8 mouse cellular contexts compared by ENCODE assay signal in the genomic region with DNA sequence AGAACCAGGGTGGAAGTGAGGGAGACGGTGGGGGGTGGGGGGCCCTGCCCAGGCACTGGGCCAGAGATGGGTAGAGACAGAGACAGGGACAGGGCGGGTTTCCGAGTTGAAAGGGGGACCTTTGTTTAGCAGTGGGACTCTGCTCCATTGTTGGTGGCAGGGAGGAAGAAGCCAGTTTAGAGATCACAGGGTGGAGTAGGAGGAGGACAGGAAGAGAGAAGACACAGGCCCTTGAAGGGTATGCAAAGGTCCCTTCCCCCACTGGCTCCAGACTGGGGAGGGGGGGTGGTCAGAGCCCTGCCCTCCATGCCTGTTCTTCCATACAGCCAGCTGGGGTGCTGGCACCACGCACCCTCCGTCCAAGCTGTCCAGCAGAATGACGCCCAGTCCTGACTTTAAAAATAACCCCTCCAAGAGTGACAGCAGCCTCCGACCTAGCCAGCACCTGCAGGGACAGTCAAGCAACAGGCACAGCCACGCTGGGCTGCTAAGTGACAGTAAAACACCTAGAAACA. TPM values are rescaled to one million over a fixed set of nuclear protein-coding genes. Genes with fewer than 3 reads are reported as not detected.
DNase-seq lines count a peak whose midpoint lies in the region; ATAC-seq and TF ChIP-seq lines count a peak whose summit lies in the region.

No protein-coding gene starts in this region.

- no peaks in the 10 kb centered on the region for H3K9me3 ChIP-seq in hindbrain, embryonic 10.5 days
- H3K9me3 ChIP-seq in hindbrain, embryonic 11.5 days (ENCODE audit: control insufficient read depth, low read length): no peaks in the 10 kb centered on the region
- no peaks in the 10 kb centered on the region for H3K9me3 ChIP-seq in hindbrain, embryonic 15.5 days
- H3K9me3 ChIP-seq in liver, embryonic 14.5 days (ENCODE audit: control insufficient read depth, low read length): no peaks in the 10 kb centered on the region

- no peak for TF ChIP-seq CTCF in liver, embryonic 14.5 days (IDR thresholded peaks at IDR 0.05; ENCODE audit: low read depth)

- H3K4me1 ChIP-seq in hindbrain, embryonic 10.5 days (replicated peaks): peaks cover 65% of the 10 kb centered on the region
- 0 out of 2 replicates have a peak, but pooled peaks cover 2% of the 10 kb centered on the region for H3K4me1 ChIP-seq in hindbrain, embryonic 11.5 days (replicated peaks; ENCODE audit: control insufficient read depth, insufficient read depth, low read length)
- H3K4me1 ChIP-seq in hindbrain, embryonic 15.5 days (replicated peaks): peaks cover 40% of the 10 kb centered on the region
- H3K4me1 ChIP-seq in liver, embryonic 14.5 days (replicated peaks; ENCODE audit: control insufficient read depth in 2 of 2, insufficient read depth in 2 of 2, low read length in 1 of 2): peaks cover 0 to 18% of the 10 kb centered on the region in 2 experiments; a peak in 2 of 4 replicates

- H3K27ac ChIP-seq in hindbrain, embryonic 10.5 days: peak overlapping the region; percentile 74
- H3K27ac ChIP-seq in hindbrain, embryonic 11.5 days (ENCODE audit: low read depth, low read length): no peak overlapping the region
- 0 out of 2 replicates have a peak overlapping the region, but pooled peaks have one; percentile 19 for H3K27ac ChIP-seq in hindbrain, embryonic 15.5 days (replicated peaks)
- no peak overlapping the region for H3K27ac ChIP-seq in liver, embryonic 14.5 days

- no peak for ATAC-seq in hindbrain, embryonic 11.5 days (ENCODE audit: low FRiP score)
- ATAC-seq in hindbrain, embryonic 15.5 days (ENCODE audit: low FRiP score, low read depth): no peak
- ATAC-seq in liver, embryonic 14.5 days (ENCODE audit: insufficient read depth): peak; percentile 16; the same call in 1 of the 2 replicates

- no peak for TF ChIP-seq EP300 in liver, embryonic 14.5 days (IDR thresholded peaks at IDR 0.05; ENCODE audit: low read depth)

- H3K9ac ChIP-seq in hindbrain, embryonic 11.5 days (ENCODE audit: low read depth, low read length): no peak overlapping the region
- no peak overlapping the region for H3K9ac ChIP-seq in hindbrain, embryonic 15.5 days
- H3K9ac ChIP-seq in liver, embryonic 14.5 days (replicated peaks): no peak overlapping the region

- WGBS in hindbrain, embryonic 10.5 days: 46% methylated on average over 8 of the region's 8 CpGs
- WGBS in hindbrain, embryonic 11.5 days: 47% methylated on average over 8 of the region's 8 CpGs
- 34% methylated on average over 8 of the region's 8 CpGs for WGBS in hindbrain, embryonic 15.5 days
- WGBS in liver, embryonic 14.5 days (ENCODE audit: insufficient replicate concordance): 33% methylated on average over 8 of the region's 8 CpGs

- peaks cover 18% of the 10 kb centered on the region for H3K27me3 ChIP-seq in hindbrain, embryonic 10.5 days (ENCODE audit: insufficient read depth, poor library complexity, severe bottlenecking)
- H3K27me3 ChIP-seq in hindbrain, embryonic 11.5 days (ENCODE audit: control insufficient read depth, insufficient read depth, low read length): peaks cover under 1% of the 10 kb centered on the region
- no peaks in the 10 kb centered on the region for H3K27me3 ChIP-seq in hindbrain, embryonic 15.5 days
- H3K27me3 ChIP-seq in liver, embryonic 14.5 days (ENCODE audit: control insufficient read depth, insufficient read depth, low read length): peaks cover under 1% of the 10 kb centered on the region

- H3K4me3 ChIP-seq in hindbrain, embryonic 10.5 days: no peak overlapping the region
- no peak overlapping the region for H3K4me3 ChIP-seq in hindbrain, embryonic 11.5 days (ENCODE audit: low read depth, low read length)
- H3K4me3 ChIP-seq in hindbrain, embryonic 15.5 days: no peak overlapping the region
- no peak overlapping the region for H3K4me3 ChIP-seq in liver, embryonic 14.5 days (ENCODE audit: insufficient read depth in 1 of 2, low read depth in 2 of 2, low read length in 2 of 2)

- peaks cover 11% of the 10 kb centered on the region for H3K36me3 ChIP-seq in hindbrain, embryonic 10.5 days
- no peaks in the 10 kb centered on the region for H3K36me3 ChIP-seq in hindbrain, embryonic 11.5 days (ENCODE audit: control insufficient read depth, insufficient read depth, low read length)
- peaks cover 9% of the 10 kb centered on the region; the same call in 1 of the 2 replicates for H3K36me3 ChIP-seq in hindbrain, embryonic 15.5 days
- no peaks in the 10 kb centered on the region for H3K36me3 ChIP-seq in liver, embryonic 14.5 days (replicated peaks; ENCODE audit: control insufficient read depth, insufficient read depth, low read depth)

- H3K4me2 ChIP-seq in hindbrain, embryonic 11.5 days (replicated peaks; ENCODE audit: low read depth, low read length): no peak overlapping the region
- no peak overlapping the region for H3K4me2 ChIP-seq in hindbrain, embryonic 15.5 days
- H3K4me2 ChIP-seq in liver, embryonic 14.5 days (ENCODE audit: low read depth): no peak overlapping the region

- DNase-seq in hindbrain, embryonic 10.5 days (ENCODE audit: low spot score): no peak
- no peak for DNase-seq in hindbrain, embryonic 11.5 days (ENCODE audit: low spot score)
- peak; percentile 84 for DNase-seq in gastrocnemius, adult 18-20 months (ENCODE audit: low spot score)
- no peak for DNase-seq in liver, embryonic 14.5 days (ENCODE audit: low read depth in 3 of 3, low spot score in 3 of 3)
- no peak for DNase-seq in testis, postnatal 14 days (ENCODE audit: low spot score)
- DNase-seq in right cerebral cortex, postnatal 36 days (ENCODE audit: low spot score in 2 of 2): no peak
- DNase-seq in layer of hippocampus, adult 11-12 months (ENCODE audit: low spot score): no peak

RNA-seq across cellular contexts. Expression of a gene that starts 7.6 kb away (rescaled TPM):
- polyA plus RNA-seq in hindbrain, embryonic 10.5 days (2016; fragmentation: Nextera tagmentation; extraction: Ambion mirVana): 45.0 and 53.6 TPM in 2 replicates
- 26.7 and 30.7 TPM in 2 replicates for polyA plus RNA-seq in hindbrain, embryonic 11.5 days (2014; fragmentation: Nextera tagmentation; extraction: Ambion mirVana)
- 10 to 100 TPM; 73.4 to 81.3 TPM for total RNA-seq in gastrocnemius, adult 18-20 months (2021)
- 73.2 and 78.1 TPM in 2 replicates for polyA plus RNA-seq in hindbrain, embryonic 15.5 days (2015; fragmentation: Nextera tagmentation; extraction: Ambion mirVana)
- 8.5 and 10.5 TPM in 2 replicates for polyA plus RNA-seq in liver, embryonic 14.5 days (2012; rRNA removed)
- 8.6 and 9.6 TPM in 2 replicates for polyA plus RNA-seq in liver, embryonic 14.5 days (2014; fragmentation: Nextera tagmentation; extraction: Ambion mirVana)

RNA-seq across cellular contexts. Expression of a gene that starts 24.6 kb away (rescaled TPM):
- 27.0 and 27.8 TPM in 2 replicates for polyA plus RNA-seq in hindbrain, embryonic 10.5 days (2016; fragmentation: Nextera tagmentation; extraction: Ambion mirVana)
- 19.6 and 22.9 TPM in 2 replicates for polyA plus RNA-seq in hindbrain, embryonic 11.5 days (2014; fragmentation: Nextera tagmentation; extraction: Ambion mirVana)
- total RNA-seq in gastrocnemius, adult 18-20 months (2021): 1 to 10 TPM; 1.6 to 3.2 TPM
- 21.2 and 25.5 TPM in 2 replicates for polyA plus RNA-seq in hindbrain, embryonic 15.5 days (2015; fragmentation: Nextera tagmentation; extraction: Ambion mirVana)
- 2.5 and 2.8 TPM in 2 replicates for polyA plus RNA-seq in liver, embryonic 14.5 days (2012; rRNA removed)
- polyA plus RNA-seq in liver, embryonic 14.5 days (2014; fragmentation: Nextera tagmentation; extraction: Ambion mirVana): 2.8 and 3.9 TPM in 2 replicates

RNA-seq across cellular contexts. Expression of a gene that starts 25.5 kb away (rescaled TPM):
- polyA plus RNA-seq in hindbrain, embryonic 10.5 days (2016; fragmentation: Nextera tagmentation; extraction: Ambion mirVana): 51.0 and 52.0 TPM in 2 replicates
- 38.7 and 46.1 TPM in 2 replicates for polyA plus RNA-seq in hindbrain, embryonic 11.5 days (2014; fragmentation: Nextera tagmentation; extraction: Ambion mirVana)
- total RNA-seq in gastrocnemius, adult 18-20 months (2021): 1 to 10 TPM; 1.9 to 2.6 TPM
- polyA plus RNA-seq in hindbrain, embryonic 15.5 days (2015; fragmentation: Nextera tagmentation; extraction: Ambion mirVana): 26.6 and 27.1 TPM in 2 replicates
- polyA plus RNA-seq in liver, embryonic 14.5 days (2012; rRNA removed): 4.4 and 5.3 TPM in 2 replicates
- polyA plus RNA-seq in liver, embryonic 14.5 days (2014; fragmentation: Nextera tagmentation; extraction: Ambion mirVana): 5.0 and 6.3 TPM in 2 replicates

RNA-seq across cellular contexts. Expression of a gene that starts 34.1 kb away (rescaled TPM):
- 33.2 and 37.7 TPM in 2 replicates for polyA plus RNA-seq in hindbrain, embryonic 10.5 days (2016; fragmentation: Nextera tagmentation; extraction: Ambion mirVana)
- 12.0 and 12.8 TPM in 2 replicates for polyA plus RNA-seq in hindbrain, embryonic 11.5 days (2014; fragmentation: Nextera tagmentation; extraction: Ambion mirVana)
- under 1 TPM; 0.26 to 0.53 TPM for total RNA-seq in gastrocnemius, adult 18-20 months (2021)
- polyA plus RNA-seq in hindbrain, embryonic 15.5 days (2015; fragmentation: Nextera tagmentation; extraction: Ambion mirVana): 253 and 256 TPM in 2 replicates
- polyA plus RNA-seq in liver, embryonic 14.5 days (2012; rRNA removed): 0.23 and 0.51 TPM in 2 replicates
- polyA plus RNA-seq in liver, embryonic 14.5 days (2014; fragmentation: Nextera tagmentation; extraction: Ambion mirVana): 0.06 and 0.38 TPM in 2 replicates

RNA-seq across cellular contexts. Expression of a gene that starts 51.6 kb away (rescaled TPM):
- 115 and 121 TPM in 2 replicates for polyA plus RNA-seq in hindbrain, embryonic 10.5 days (2016; fragmentation: Nextera tagmentation; extraction: Ambion mirVana)
- 92.6 and 96.0 TPM in 2 replicates for polyA plus RNA-seq in hindbrain, embryonic 11.5 days (2014; fragmentation: Nextera tagmentation; extraction: Ambion mirVana)
- total RNA-seq in gastrocnemius, adult 18-20 months (2021): 1 to 10 TPM; 7.7 to 8.3 TPM
- polyA plus RNA-seq in hindbrain, embryonic 15.5 days (2015; fragmentation: Nextera tagmentation; extraction: Ambion mirVana): 112 and 114 TPM in 2 replicates
- 10.2 and 13.0 TPM in 2 replicates for polyA plus RNA-seq in liver, embryonic 14.5 days (2012; rRNA removed)
- polyA plus RNA-seq in liver, embryonic 14.5 days (2014; fragmentation: Nextera tagmentation; extraction: Ambion mirVana): 15.5 and 16.3 TPM in 2 replicates

Comparison
In these comparisons a context has a peak if more than half of its experiments do, and no peak if none do; other contexts are left out.
1. H3K27ac ChIP-seq: peak in hindbrain, embryonic 10.5 days (single experiment) and hindbrain, embryonic 15.5 days (single experiment); none in hindbrain, embryonic 11.5 days (single experiment) and liver, embryonic 14.5 days (single experiment).